Mouse (Mus musculus): ENCODE data around the gene D630003M21Rik.

DNA sequence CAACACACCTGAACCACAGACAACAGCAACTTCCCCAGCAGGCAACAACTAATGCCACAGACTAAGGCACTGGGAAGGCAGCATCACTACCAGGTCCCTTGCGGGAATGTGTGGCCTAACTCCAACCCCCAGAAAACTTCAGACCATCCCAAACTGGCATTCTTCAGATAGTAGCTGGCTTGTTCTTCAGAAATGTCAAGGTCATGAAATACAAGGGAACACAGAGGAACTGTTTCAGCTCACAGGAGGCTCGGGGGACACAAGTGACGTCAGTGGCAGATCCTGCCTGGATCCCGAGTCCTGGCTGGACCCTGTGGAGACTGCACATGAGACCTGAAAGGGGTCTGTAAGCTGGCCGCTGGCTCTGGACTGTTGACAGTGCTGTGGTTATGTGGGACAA is 24.8 kb upstream of the D630003M21Rik start:
- TF ChIP-seq CTCF (IDR thresholded peaks at IDR 0.05; ENCODE audit: control insufficient read depth, insufficient read depth, low read length) (no peak), POLR2A (IDR thresholded peaks at IDR 0.05; ENCODE audit: borderline replicate concordance, control insufficient read depth, low read depth, low read length) (no peak)

Data from bone marrow, adult 2 months (tissue).